Mouse (Mus musculus): ENCODE measurements around the gene Hrh2. TPM values are rescaled to one million over a fixed set of nuclear protein-coding genes. Genes with fewer than 3 reads are reported as not detected.

The Hrh2 gene
- polyA plus RNA-seq, 1 experiment from 2014 or later: not detected

DNA sequence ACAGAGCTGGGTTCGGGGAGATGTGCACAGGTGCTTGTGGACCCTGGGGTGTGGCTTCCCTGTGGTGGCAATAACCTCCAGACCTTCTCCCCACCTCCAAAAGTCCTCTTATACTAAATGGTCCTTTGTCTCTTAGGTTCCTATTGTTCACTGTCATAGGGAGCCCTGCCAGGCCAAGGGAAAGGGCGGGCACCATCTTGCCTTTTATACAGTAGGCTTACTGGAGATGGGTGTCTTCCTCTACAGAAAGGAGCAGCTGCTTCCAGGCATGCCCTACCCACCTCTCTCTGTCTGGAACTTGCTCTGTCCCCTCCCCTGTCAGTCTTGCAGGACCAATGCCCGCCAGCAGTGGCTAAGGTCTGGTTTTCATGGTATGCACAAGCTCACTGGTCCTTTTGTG, 12.0 kb upstream of the Hrh2 start:
- no peak for ATAC-seq (ENCODE audit: low FRiP score, low TSS enrichment)
- Histone ChIP-seq H3K4me3 (ENCODE audit: low read length) (no peak overlapping the region), H3K9ac (ENCODE audit: low read depth, low read length) (no peak overlapping the region), H3K4me2 (replicated peaks; ENCODE audit: low read depth, low read length) (no peak overlapping the region), H3K9me3 (ENCODE audit: control insufficient read depth, low read length) (peaks cover under 1% of the 10 kb centered on the region; the same call in 1 of the 2 replicates), H3K27ac (ENCODE audit: low read depth, low read length) (no peak overlapping the region), H3K27me3 (ENCODE audit: control insufficient read depth, insufficient read depth, low read length) (no peaks in the 10 kb centered on the region), H3K4me1 (ENCODE audit: control insufficient read depth, insufficient read depth, low read length) (no peaks in the 10 kb centered on the region), H3K36me3 (ENCODE audit: control insufficient read depth, insufficient read depth, low read length) (no peaks in the 10 kb centered on the region)
- 87% methylated on average over 3 of the region's 3 CpGs for WGBS

DNA sequence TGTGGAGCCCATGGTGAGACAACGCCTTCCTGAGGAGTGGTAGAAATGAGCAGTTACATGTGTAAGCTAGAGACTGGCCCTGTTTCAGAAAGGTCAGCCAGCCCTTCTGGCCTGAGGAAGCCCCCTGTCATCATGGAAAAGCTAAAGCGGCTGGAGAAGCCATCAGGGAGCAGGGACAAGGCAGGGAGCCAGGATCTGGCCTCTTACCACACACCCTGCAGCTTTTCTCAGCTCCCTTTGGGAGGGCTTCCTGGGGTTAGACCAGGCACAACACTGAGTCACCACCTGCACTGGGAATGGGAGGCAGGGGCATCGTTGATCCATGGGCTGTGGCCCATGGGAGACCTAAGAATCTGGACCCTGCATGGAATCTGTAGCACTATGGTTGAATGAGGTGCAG, 11.5 kb upstream of the Hrh2 start:
- H3K4me1 ChIP-seq (ENCODE audit: control insufficient read depth, insufficient read depth, low read length): no peaks in the 10 kb centered on the region
- H3K36me3 ChIP-seq (ENCODE audit: control insufficient read depth, insufficient read depth, low read length): no peaks in the 10 kb centered on the region
- no peaks in the 10 kb centered on the region for H3K9me3 ChIP-seq (ENCODE audit: control insufficient read depth, low read length)
- H3K27me3 ChIP-seq (ENCODE audit: control insufficient read depth, insufficient read depth, low read length): no peaks in the 10 kb centered on the region
- WGBS: 51% methylated on average over 3 of the region's 3 CpGs
- H3K4me3 ChIP-seq (ENCODE audit: low read length): no peak overlapping the region
- ATAC-seq (ENCODE audit: low FRiP score, low TSS enrichment): no peak
- no peak overlapping the region for H3K27ac ChIP-seq (ENCODE audit: low read depth, low read length)
- no peak overlapping the region for H3K9ac ChIP-seq (ENCODE audit: low read depth, low read length)
- H3K4me2 ChIP-seq (replicated peaks; ENCODE audit: low read depth, low read length): no peak overlapping the region

DNA sequence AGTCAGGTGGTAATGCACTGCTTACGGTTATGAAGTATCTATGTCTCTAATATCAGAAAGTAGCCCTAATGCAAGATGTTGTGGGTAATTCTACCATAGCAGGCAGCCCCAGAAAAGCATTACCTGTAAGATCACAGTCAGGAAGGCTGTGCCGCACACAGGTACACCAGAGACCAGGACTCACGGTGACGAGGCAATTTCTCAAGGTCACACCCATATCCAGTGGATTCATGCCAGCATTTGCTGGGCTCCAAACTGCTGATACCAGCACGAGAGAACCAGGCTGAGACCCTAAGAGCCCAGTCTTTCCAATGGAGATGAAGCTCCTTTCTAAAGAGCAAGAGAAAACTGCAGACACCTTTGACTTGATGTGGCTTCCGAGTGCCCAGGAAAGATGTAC, 10.6 kb upstream of the Hrh2 start:
- Histone ChIP-seq H3K9ac (ENCODE audit: low read depth, low read length) (no peak overlapping the region), H3K9me3 (ENCODE audit: control insufficient read depth, low read length) (no peaks in the 10 kb centered on the region), H3K36me3 (ENCODE audit: control insufficient read depth, insufficient read depth, low read length) (no peaks in the 10 kb centered on the region), H3K4me1 (ENCODE audit: control insufficient read depth, insufficient read depth, low read length) (no peaks in the 10 kb centered on the region), H3K27ac (ENCODE audit: low read depth, low read length) (no peak overlapping the region), H3K4me2 (replicated peaks; ENCODE audit: low read depth, low read length) (no peak overlapping the region), H3K27me3 (ENCODE audit: control insufficient read depth, insufficient read depth, low read length) (no peaks in the 10 kb centered on the region), H3K4me3 (ENCODE audit: low read length) (no peak overlapping the region)
- WGBS: 85% methylated on average over 6 of the region's 6 CpGs
- ATAC-seq (ENCODE audit: low FRiP score, low TSS enrichment): no peak

DNA sequence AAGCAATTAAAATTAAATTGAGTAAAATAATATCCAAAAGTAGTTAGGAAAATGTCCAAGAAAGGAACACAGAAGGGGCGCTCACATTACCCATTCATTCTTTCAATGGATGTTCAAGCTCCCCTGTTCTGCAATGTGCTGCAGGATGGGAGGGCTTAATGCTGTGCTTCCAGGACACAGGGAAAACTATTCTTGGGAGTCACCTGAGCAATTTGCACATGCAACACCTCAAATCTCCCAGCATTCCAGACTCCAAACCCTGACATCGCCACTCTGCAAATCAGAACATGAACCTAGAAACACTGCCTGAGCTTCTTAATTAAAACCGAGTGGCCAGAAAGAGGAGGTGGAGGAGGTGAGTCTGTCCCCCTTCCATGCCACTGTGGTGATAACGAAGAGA, 10.0 kb upstream of the Hrh2 start:
- ATAC-seq (ENCODE audit: low FRiP score, low TSS enrichment): no peak
- no peaks in the 10 kb centered on the region for H3K36me3 ChIP-seq (ENCODE audit: control insufficient read depth, insufficient read depth, low read length)
- no peak overlapping the region for H3K27ac ChIP-seq (ENCODE audit: low read depth, low read length)
- no peak overlapping the region for H3K9ac ChIP-seq (ENCODE audit: low read depth, low read length)
- H3K4me1 ChIP-seq (ENCODE audit: control insufficient read depth, insufficient read depth, low read length): no peaks in the 10 kb centered on the region
- no peaks in the 10 kb centered on the region for H3K9me3 ChIP-seq (ENCODE audit: control insufficient read depth, low read length)
- no peak overlapping the region for H3K4me2 ChIP-seq (replicated peaks; ENCODE audit: low read depth, low read length)
- H3K4me3 ChIP-seq (ENCODE audit: low read length): no peak overlapping the region
- WGBS: 93% methylated on average over 4 of the region's 4 CpGs
- H3K27me3 ChIP-seq (ENCODE audit: control insufficient read depth, insufficient read depth, low read length): no peaks in the 10 kb centered on the region

DNA sequence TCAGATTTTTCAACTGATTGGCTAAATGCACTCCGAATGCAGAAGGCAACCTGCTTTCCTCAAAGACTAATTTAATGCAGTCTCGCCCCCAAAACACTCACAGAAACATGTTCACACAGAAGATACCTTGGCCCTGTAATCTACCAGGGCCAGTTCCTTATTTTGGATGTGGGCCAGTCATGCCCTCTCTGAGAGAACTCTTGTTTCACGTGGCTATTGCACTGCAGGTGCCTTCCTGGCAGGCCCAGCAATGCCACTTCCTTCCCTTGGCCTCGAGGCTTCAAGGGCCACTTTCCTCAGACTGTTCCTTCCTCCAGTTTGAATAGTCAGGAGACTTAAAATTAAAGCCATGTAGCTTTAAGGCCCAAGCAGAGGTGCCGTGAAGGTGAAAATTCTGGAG, 5.5 kb upstream of the Hrh2 start:
- Histone ChIP-seq H3K4me2 (replicated peaks; ENCODE audit: low read depth, low read length) (no peak overlapping the region), H3K36me3 (ENCODE audit: control insufficient read depth, insufficient read depth, low read length) (no peaks in the 10 kb centered on the region), H3K27me3 (ENCODE audit: control insufficient read depth, insufficient read depth, low read length) (0 out of 2 replicates have a peak, but pooled peaks cover 4% of the 10 kb centered on the region), H3K9ac (ENCODE audit: low read depth, low read length) (no peak overlapping the region), H3K27ac (ENCODE audit: low read depth, low read length) (no peak overlapping the region), H3K4me1 (ENCODE audit: control insufficient read depth, insufficient read depth, low read length) (no peaks in the 10 kb centered on the region), H3K4me3 (ENCODE audit: low read length) (no peak overlapping the region), H3K9me3 (ENCODE audit: control insufficient read depth, low read length) (no peaks in the 10 kb centered on the region)
- no peak for ATAC-seq (ENCODE audit: low FRiP score, low TSS enrichment)
- WGBS: 74% methylated on average over 5 of the region's 5 CpGs

DNA sequence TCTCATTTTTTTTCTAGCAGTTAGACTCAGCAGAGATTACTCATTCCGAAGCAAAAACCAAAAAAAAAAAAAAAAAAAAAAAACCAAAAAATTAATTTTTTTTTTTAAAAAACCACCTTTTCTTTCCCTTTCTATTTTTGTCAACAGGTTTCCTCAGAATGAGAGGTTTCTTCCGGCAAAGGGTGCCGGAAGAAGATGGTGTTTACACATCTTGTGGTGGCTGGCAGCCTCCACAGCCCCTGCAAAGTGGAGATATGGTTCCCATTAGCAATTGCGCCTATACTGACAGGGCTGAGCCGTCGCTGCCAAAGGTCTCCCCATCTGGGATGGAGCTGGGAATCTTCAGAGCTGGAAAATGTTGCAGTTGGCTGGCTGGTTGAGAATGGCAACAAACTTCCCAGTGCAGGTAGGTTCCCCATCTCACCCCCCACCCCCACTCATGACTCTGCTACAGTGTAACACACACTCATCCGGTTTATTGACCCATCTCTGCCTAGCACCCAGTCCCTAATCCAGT, 3.7 kb upstream of the Hrh2 start:
- Histone ChIP-seq H3K9ac (ENCODE audit: low read depth, low read length) (no peak overlapping the region), H3K27ac (ENCODE audit: low read depth, low read length) (no peak overlapping the region), H3K4me3 (ENCODE audit: low read length) (no peak overlapping the region), H3K4me2 (replicated peaks; ENCODE audit: low read depth, low read length) (no peak overlapping the region), H3K9me3 (ENCODE audit: control insufficient read depth, low read length) (no peaks in the 10 kb centered on the region), H3K36me3 (ENCODE audit: control insufficient read depth, insufficient read depth, low read length) (no peaks in the 10 kb centered on the region), H3K27me3 (ENCODE audit: control insufficient read depth, insufficient read depth, low read length) (peaks cover 18% of the 10 kb centered on the region), H3K4me1 (ENCODE audit: control insufficient read depth, insufficient read depth, low read length) (peaks cover 3% of the 10 kb centered on the region; the same call in 1 of the 2 replicates)
- 88% methylated on average over 7 of the region's 7 CpGs for WGBS
- no peak for ATAC-seq (ENCODE audit: low FRiP score, low TSS enrichment)

DNA sequence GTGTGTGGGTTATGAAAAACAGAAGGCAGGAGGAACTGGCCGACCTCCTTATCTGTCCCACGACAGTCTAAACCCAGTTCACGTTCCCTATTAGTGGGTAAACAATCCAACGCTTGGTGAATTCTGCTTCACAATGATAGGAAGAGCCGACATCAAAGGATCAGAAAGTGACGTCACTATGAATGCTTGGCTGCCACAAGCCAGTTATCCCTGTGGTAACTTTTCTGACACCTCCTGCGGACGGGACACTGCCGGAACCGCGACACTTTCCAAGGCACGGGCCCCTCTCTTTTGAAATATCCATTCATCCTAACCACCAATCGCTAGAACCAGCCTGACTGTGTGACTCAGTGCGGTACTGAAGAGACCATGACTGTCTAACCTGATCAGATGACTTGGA, 2.0 kb upstream of the Hrh2 start:
- peaks cover 3% of the 10 kb centered on the region; the same call in 1 of the 2 replicates for H3K4me1 ChIP-seq (ENCODE audit: control insufficient read depth, insufficient read depth, low read length)
- H3K9me3 ChIP-seq (ENCODE audit: control insufficient read depth, low read length): no peaks in the 10 kb centered on the region
- H3K36me3 ChIP-seq (ENCODE audit: control insufficient read depth, insufficient read depth, low read length): no peaks in the 10 kb centered on the region
- H3K27ac ChIP-seq (ENCODE audit: low read depth, low read length): no peak overlapping the region
- H3K4me2 ChIP-seq (replicated peaks; ENCODE audit: low read depth, low read length): no peak overlapping the region
- 87% methylated on average over 14 of the region's 14 CpGs for WGBS
- H3K27me3 ChIP-seq (ENCODE audit: control insufficient read depth, insufficient read depth, low read length): peaks cover 18% of the 10 kb centered on the region
- no peak for ATAC-seq (ENCODE audit: low FRiP score, low TSS enrichment)
- H3K9ac ChIP-seq (ENCODE audit: low read depth, low read length): no peak overlapping the region
- H3K4me3 ChIP-seq (ENCODE audit: low read length): no peak overlapping the region

DNA sequence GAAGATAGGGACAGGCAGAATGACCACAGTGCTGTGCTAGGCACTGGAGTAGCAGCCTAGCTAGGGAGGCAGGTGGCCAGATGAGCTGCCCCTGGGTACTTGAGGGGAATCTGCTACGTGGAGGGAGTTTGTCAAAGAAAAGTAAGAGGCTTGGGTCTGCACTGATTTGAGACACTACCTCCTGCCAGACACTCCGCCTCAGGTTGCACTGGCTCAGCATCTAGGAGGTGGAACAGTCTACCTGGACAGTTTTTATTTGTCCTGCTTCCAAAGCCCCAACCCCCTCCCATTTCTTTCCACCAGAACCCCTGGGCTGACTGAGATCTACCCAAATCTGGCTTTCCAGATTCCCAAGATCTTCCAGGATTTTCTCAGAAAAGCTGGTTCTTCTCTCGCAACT, 748 bp upstream of the Hrh2 start:
- no peaks in the 10 kb centered on the region for H3K9me3 ChIP-seq (ENCODE audit: control insufficient read depth, low read length)
- H3K27me3 ChIP-seq (ENCODE audit: control insufficient read depth, insufficient read depth, low read length): peaks cover 18% of the 10 kb centered on the region
- H3K4me2 ChIP-seq (replicated peaks; ENCODE audit: low read depth, low read length): no peak overlapping the region
- 94% methylated on average over 3 of the region's 3 CpGs for WGBS
- H3K27ac ChIP-seq (ENCODE audit: low read depth, low read length): no peak overlapping the region
- peaks cover 3% of the 10 kb centered on the region; the same call in 1 of the 2 replicates for H3K4me1 ChIP-seq (ENCODE audit: control insufficient read depth, insufficient read depth, low read length)
- no peak for ATAC-seq (ENCODE audit: low FRiP score, low TSS enrichment)
- H3K9ac ChIP-seq (ENCODE audit: low read depth, low read length): no peak overlapping the region
- H3K4me3 ChIP-seq (ENCODE audit: low read length): no peak overlapping the region
- H3K36me3 ChIP-seq (ENCODE audit: control insufficient read depth, insufficient read depth, low read length): no peaks in the 10 kb centered on the region

DNA sequence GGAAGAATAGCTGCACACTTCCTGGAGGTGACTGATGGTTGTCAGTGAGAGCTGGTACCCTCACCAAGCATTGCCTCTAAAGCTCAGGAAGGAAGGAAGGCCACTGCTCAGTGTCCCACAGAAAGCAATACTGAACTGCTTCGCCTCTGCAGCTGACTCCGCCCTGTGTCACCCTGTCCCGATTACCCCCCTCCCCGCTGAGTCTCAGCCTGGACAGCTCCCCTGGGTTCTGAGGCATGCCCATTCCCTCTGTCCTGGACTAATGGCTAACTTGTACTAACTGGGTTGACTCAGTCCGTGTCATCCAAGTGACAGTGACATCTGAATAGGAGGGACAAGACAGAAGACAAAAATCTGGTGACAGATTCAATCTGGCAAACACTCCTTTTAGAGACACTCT, 1.7 kb downstream of the Hrh2 start:
- no peak overlapping the region for H3K27ac ChIP-seq (ENCODE audit: low read depth, low read length)
- no peaks in the 10 kb centered on the region for H3K36me3 ChIP-seq (ENCODE audit: control insufficient read depth, insufficient read depth, low read length)
- peaks cover 18% of the 10 kb centered on the region for H3K27me3 ChIP-seq (ENCODE audit: control insufficient read depth, insufficient read depth, low read length)
- 54% methylated on average over 5 of the region's 5 CpGs for WGBS
- peaks cover 3% of the 10 kb centered on the region; the same call in 1 of the 2 replicates for H3K4me1 ChIP-seq (ENCODE audit: control insufficient read depth, insufficient read depth, low read length)
- no peak overlapping the region for H3K4me3 ChIP-seq (ENCODE audit: low read length)
- ATAC-seq (ENCODE audit: low FRiP score, low TSS enrichment): no peak
- no peak overlapping the region for H3K9ac ChIP-seq (ENCODE audit: low read depth, low read length)
- no peak overlapping the region for H3K4me2 ChIP-seq (replicated peaks; ENCODE audit: low read depth, low read length)
- no peaks in the 10 kb centered on the region for H3K9me3 ChIP-seq (ENCODE audit: control insufficient read depth, low read length)
